In the genomic region with DNA sequence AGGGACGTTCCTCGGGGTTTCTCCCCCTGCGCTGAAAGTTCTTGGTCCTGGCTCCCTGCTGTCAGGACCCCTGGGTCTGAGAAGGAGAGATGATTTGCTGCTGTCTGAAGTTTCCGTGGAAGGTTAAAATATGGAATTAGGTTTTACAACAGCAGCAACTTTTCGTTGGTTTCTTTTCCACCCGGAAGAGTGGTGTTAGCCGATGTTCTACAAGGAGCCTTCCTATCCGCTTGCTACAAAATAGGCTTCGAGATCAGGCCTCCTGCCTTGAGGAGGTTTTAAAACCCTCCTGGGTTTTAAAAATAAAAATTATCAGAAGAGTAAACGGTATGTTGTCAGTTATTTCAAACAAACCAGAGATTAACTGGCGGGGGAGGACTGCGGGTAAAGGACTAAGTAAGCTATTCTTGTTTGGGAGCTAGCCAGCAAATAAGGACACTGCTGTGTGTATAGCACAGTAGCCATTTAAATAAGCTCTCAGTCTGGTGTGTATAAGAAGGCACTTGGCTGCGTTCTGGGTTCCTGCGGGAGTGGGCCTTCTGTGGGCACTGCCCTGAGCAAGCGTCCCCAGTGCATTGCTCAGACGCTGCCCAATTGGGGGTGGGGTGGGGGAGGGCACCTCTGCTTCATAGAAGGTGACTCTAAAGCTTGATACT, we compare ENCODE assay signal across 11 mouse cellular contexts. TPM values are rescaled to one million over a fixed set of nuclear protein-coding genes. Genes with fewer than 3 reads are reported as not detected.
A peak's percentile ranks its signal among the peaks of the same experiment; 100 is the strongest.
DNase-seq lines count a peak whose midpoint lies in the region; ATAC-seq lines count a peak whose summit lies in the region.
"Had no signal": no experiment of that assay in that cellular context is flagged by ENCODE, and none has a peak within 500 bp of the region (broad histone marks: within the 10 kb centered on the region; RNA-seq: fewer than 3 reads in every experiment).

No protein-coding gene starts in this region.

- no peaks in the 10 kb centered on the region for H3K36me3 ChIP-seq in heart, embryonic 13.5 days
- no peaks in the 10 kb centered on the region for H3K36me3 ChIP-seq in lung, embryonic 15.5 days
- H3K36me3 ChIP-seq in embryonic facial prominence, embryonic 14.5 days (ENCODE audit: control insufficient read depth, insufficient read depth, low read length) = no peaks in the 10 kb centered on the region
- H3K36me3 ChIP-seq in stomach, embryonic 14.5 days (ENCODE audit: control insufficient read depth, insufficient read depth, low read length) = no peaks in the 10 kb centered on the region

- WGBS in heart, embryonic 13.5 days = 8% methylated on average over 16 of the region's 16 CpGs
- WGBS in lung, embryonic 15.5 days = 6% methylated on average over 16 of the region's 16 CpGs
- 9% methylated on average over 14 of the region's 16 CpGs for WGBS in embryonic facial prominence, embryonic 14.5 days
- 15% methylated on average over 16 of the region's 16 CpGs for WGBS in stomach, embryonic 14.5 days

- no peak overlapping the region for H3K9ac ChIP-seq in heart, embryonic 13.5 days
- H3K9ac ChIP-seq in lung, embryonic 15.5 days = no peak overlapping the region
- H3K9ac ChIP-seq in embryonic facial prominence, embryonic 14.5 days (ENCODE audit: low read depth, low read length) = peak overlapping the region; percentile 55; the same call in 1 of the 2 replicates
- no peak overlapping the region for H3K9ac ChIP-seq in stomach, embryonic 14.5 days (replicated peaks; ENCODE audit: low read depth, low read length)
- H3K9ac ChIP-seq: liver, postnatal 0 days had no signal

- peaks cover 31% of the 10 kb centered on the region for H3K4me1 ChIP-seq in heart, embryonic 13.5 days
- peaks cover 18% of the 10 kb centered on the region for H3K4me1 ChIP-seq in lung, embryonic 15.5 days
- H3K4me1 ChIP-seq in embryonic facial prominence, embryonic 14.5 days (ENCODE audit: control insufficient read depth, insufficient read depth, low read length) = peaks cover 9% of the 10 kb centered on the region; the same call in 1 of the 2 replicates
- peaks cover 8% of the 10 kb centered on the region for H3K4me1 ChIP-seq in stomach, embryonic 14.5 days (ENCODE audit: control insufficient read depth, insufficient read depth, low read length)

- peaks cover 98% of the 10 kb centered on the region for H3K27me3 ChIP-seq in heart, embryonic 13.5 days (replicated peaks)
- peaks cover 98% of the 10 kb centered on the region for H3K27me3 ChIP-seq in lung, embryonic 15.5 days
- peaks cover 99% of the 10 kb centered on the region for H3K27me3 ChIP-seq in embryonic facial prominence, embryonic 14.5 days (replicated peaks; ENCODE audit: control insufficient read depth, insufficient read depth, low read length)
- peaks cover 66% of the 10 kb centered on the region for H3K27me3 ChIP-seq in stomach, embryonic 14.5 days (ENCODE audit: control insufficient read depth, insufficient read depth, low read length)
- H3K27me3 ChIP-seq: CH12.LX had no signal

- H3K4me2 ChIP-seq in heart, embryonic 13.5 days = peak overlapping the region; percentile 38
- H3K4me2 ChIP-seq in lung, embryonic 15.5 days = peak overlapping the region; percentile 14; the same call in 1 of the 2 replicates
- H3K4me2 ChIP-seq in embryonic facial prominence, embryonic 14.5 days (ENCODE audit: low read depth, low read length) = peak overlapping the region; percentile 36; the same call in 1 of the 2 replicates
- 0 out of 2 replicates have a peak overlapping the region, but pooled peaks have one; percentile 1 for H3K4me2 ChIP-seq in stomach, embryonic 14.5 days (replicated peaks; ENCODE audit: low read depth, low read length)

- intact Hi-C loops in heart, postnatal 14 days (cut with DNase I) = no loop called here

- no peak for ATAC-seq in heart, embryonic 13.5 days (ENCODE audit: extremely low read depth, insufficient number of reproducible peaks, low FRiP score, low TSS enrichment)
- ATAC-seq in lung, embryonic 15.5 days (ENCODE audit: borderline replicate concordance, extremely low read depth, low FRiP score, low TSS enrichment) = no peak
- ATAC-seq in embryonic facial prominence, embryonic 14.5 days (ENCODE audit: low read depth) = no peak
- no peak for ATAC-seq in stomach, embryonic 14.5 days (ENCODE audit: insufficient number of reproducible peaks, insufficient read depth, low FRiP score, low read depth)
- ATAC-seq: forebrain, embryonic 14.5 days; liver, postnatal 0 days had no signal

- H3K9me3 ChIP-seq in heart, embryonic 13.5 days = no peaks in the 10 kb centered on the region
- H3K9me3 ChIP-seq in lung, embryonic 15.5 days = no peaks in the 10 kb centered on the region
- H3K9me3 ChIP-seq in embryonic facial prominence, embryonic 14.5 days (ENCODE audit: control insufficient read depth, low read length) = no peaks in the 10 kb centered on the region
- no peaks in the 10 kb centered on the region for H3K9me3 ChIP-seq in stomach, embryonic 14.5 days (ENCODE audit: control insufficient read depth, low read depth, low read length)

- H3K4me3 ChIP-seq in heart, embryonic 13.5 days = peak overlapping the region; percentile 26
- H3K4me3 ChIP-seq in lung, embryonic 15.5 days = no peak overlapping the region
- peak overlapping the region; percentile 31 for H3K4me3 ChIP-seq in embryonic facial prominence, embryonic 14.5 days (ENCODE audit: low read depth, low read length)
- H3K4me3 ChIP-seq in stomach, embryonic 14.5 days (ENCODE audit: low read depth, low read length) = no peak overlapping the region; the same call in 1 of the 2 replicates

- H3K27ac ChIP-seq in heart, embryonic 13.5 days (replicated peaks) = no peak overlapping the region
- no peak overlapping the region for H3K27ac ChIP-seq in lung, embryonic 15.5 days
- H3K27ac ChIP-seq in embryonic facial prominence, embryonic 14.5 days (replicated peaks; ENCODE audit: low read depth, low read length) = no peak overlapping the region
- no peak overlapping the region for H3K27ac ChIP-seq in stomach, embryonic 14.5 days (ENCODE audit: low read length)

- DNase-seq in heart, postnatal 14 days = no peak
- no peak for DNase-seq in lung, postnatal 25 days (ENCODE audit: low spot score)
- DNase-seq in embryonic facial prominence, embryonic 14.5 days (ENCODE audit: low spot score) = no peak
- DNase-seq in ovary, postnatal 10 days (ENCODE audit: low spot score) = no peak
- DNase-seq: cerebellum, adult 9-10 months; liver, postnatal 0 days had no signal

RNA-seq across cellular contexts. Expression of gene Sim2, which starts 3.0 kb away (rescaled TPM):
- 0.07 and 0.08 TPM in 2 replicates for polyA plus RNA-seq in heart, embryonic 13.5 days (2015; fragmentation: Nextera tagmentation; extraction: Ambion mirVana)
- under 1 TPM in 1 of 2 experiments, not detected in 1; 0.05 TPM for total RNA-seq in heart, postnatal 14 days (2021)
- 0.12 and 0.15 TPM in 2 replicates for polyA plus RNA-seq in lung, embryonic 15.5 days (2015; fragmentation: Nextera tagmentation; extraction: Ambion mirVana)
- 3.3 and 3.6 TPM in 2 replicates for polyA plus RNA-seq in embryonic facial prominence, embryonic 14.5 days (2014; fragmentation: Nextera tagmentation; extraction: Ambion mirVana)
- polyA plus RNA-seq in stomach, embryonic 14.5 days (2014; fragmentation: Nextera tagmentation; extraction: Ambion mirVana) = 0.22 and 0.27 TPM in 2 replicates
- total RNA-seq: CH12.LX had no signal
- polyA plus RNA-seq: liver, postnatal 0 days had no signal

Comparison
In these comparisons a context has a peak if more than half of its experiments do, and no peak if none do; other contexts are left out.
1. H3K4me3 ChIP-seq: peak in heart, embryonic 13.5 days (single experiment) and embryonic facial prominence, embryonic 14.5 days (single experiment); none in lung, embryonic 15.5 days (single experiment) and stomach, embryonic 14.5 days (single experiment).
2. Peak in every context shown above with its lines, with median percentiles within 50 percentile points of each other: H3K4me2 ChIP-seq.